Mouse (Mus musculus): ENCODE results near the gene Slc22a15.
A peak's percentile ranks its signal among the peaks of the same experiment; 100 is the strongest.

Slc22a15 gene

DNA sequence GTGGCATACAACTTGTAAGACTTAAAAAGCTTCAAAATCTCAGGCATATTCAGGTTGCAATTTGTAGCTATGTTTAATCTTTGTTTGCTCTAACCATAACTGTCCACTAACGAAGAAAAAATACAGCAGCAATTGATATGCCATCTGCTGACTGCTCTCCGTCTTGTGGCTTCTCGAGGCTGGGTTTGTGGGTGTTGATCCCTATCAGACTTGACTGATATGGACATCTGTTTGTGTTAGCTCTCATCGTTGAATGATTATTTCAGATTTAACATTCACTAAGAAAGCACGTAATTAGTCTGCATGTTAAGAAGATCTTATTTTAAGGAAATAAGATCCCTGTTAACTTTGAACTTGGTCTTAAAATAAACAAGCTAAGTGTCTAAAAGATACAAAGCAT lies 7.7 kb downstream of the Slc22a15 start:
- no peak for DNase-seq (ENCODE audit: low read depth)

DNA sequence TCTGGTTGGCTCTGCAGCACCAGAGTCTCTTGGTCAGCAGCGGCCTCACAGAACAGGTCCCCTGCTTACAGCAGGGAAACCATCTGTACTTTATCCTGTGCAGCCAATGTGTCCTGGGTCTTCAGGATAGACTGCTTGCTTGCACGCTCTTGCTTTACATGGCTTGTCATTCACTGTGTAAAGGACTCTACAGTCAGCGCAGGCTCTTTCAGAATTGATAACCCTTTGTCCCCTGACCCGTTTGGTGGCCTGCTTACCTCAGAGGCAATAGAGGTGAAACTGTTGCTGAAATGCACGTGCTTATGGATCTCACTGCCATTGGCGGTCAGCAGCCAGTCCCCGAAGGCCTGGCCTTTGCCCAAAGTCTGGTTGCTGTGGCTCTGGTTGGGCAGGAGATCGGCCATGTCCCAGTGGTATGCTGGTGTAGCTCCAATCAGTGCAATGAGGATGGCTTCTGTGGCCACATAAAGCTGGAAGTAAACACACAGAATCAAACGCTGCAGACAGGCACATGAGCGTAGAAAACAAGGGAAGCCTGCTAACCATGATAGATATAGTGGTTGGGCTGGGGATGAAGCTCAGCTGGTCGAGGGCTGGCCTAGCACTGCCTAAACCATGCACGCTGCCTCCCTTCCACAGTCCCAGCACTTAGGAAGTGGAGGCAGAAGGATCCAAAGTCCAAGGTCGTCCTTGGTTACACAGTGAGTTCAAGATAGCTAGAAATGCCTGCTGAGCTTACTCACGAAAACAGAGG lies 9.0 kb downstream of the Slc22a15 start:
- DNase-seq (ENCODE audit: low read depth), result no peak

GRCm38 (mm10) chr3:101914266-101914665 lies 10.0 kb downstream of the Slc22a15 start:
- DNase-seq (ENCODE audit: low read depth), result no peak

DNA sequence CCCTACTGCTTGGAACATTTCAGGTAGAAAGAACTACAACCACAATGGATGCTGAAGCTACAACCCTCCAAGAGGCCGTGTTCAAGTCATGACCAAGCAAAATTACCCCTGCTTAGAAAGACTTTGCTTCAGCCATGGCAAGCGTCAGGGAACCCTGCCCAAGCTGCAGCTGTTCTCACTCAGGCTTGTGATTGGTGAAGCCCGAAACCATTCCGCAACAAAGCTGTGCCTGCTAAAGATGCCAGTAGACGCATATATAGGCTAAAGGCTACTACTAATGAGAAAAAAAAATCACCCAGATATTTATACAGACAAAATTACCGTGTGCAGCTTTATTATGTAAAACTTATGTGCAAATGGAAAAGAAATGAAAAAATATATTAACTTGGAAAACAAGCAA lies 12.2 kb downstream of the Slc22a15 start:
- no peak for DNase-seq (ENCODE audit: low read depth)

GRCm38 (mm10) chr3:101907049-101907448 lies 17.2 kb downstream of the Slc22a15 start:
- no peak for DNase-seq (ENCODE audit: low read depth)

GRCm38 (mm10) chr3:101904776-101905175 lies 19.5 kb downstream of the Slc22a15 start:
- DNase-seq (ENCODE audit: low read depth), result no peak

DNA sequence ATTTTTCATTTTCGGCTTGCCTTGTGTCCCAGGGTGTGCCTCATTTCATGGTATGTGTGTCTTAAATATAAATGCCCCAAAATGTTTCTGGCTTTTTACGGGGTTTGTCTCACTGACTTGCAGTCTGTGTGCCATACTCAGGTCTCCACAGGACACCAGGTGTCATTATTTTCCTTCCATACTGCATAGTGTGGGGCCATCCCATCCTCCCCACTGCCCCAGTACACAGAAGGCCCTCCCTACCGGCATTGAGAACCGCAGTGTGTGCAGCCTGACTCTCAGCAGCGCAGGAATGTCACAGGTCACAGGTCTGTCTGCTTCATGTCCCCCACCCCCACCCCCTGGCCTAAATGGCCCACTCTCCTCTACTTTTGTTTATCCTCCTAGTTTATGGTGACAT lies 21.2 kb downstream of the Slc22a15 start:
- no peak for DNase-seq (ENCODE audit: low read depth)

DNA sequence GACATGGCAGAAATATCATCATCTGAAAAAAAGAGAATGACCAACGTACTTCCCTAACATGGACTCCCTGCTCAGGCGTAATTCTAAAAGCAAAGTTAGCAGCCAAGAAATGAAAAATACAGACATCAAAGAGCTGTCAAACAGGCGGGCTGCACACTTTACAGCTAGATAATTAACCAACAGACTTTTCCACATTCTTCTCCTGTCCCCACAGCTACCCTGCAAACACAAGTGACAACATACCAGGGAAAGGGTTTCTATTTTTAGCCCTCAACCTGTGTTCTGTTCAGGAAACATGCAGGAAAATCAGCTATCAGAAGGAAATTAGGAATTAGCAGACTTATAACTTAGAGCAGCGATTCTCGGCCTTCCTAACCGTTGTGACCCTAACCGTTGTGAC lies 21.9 kb downstream of the Slc22a15 start:
- DNase-seq (ENCODE audit: low read depth), result no peak

GRCm38 (mm10) chr3:101897377-101897974 lies 26.8 kb downstream of the Slc22a15 start:
- DNase-seq (ENCODE audit: low read depth), result no peak

DNA sequence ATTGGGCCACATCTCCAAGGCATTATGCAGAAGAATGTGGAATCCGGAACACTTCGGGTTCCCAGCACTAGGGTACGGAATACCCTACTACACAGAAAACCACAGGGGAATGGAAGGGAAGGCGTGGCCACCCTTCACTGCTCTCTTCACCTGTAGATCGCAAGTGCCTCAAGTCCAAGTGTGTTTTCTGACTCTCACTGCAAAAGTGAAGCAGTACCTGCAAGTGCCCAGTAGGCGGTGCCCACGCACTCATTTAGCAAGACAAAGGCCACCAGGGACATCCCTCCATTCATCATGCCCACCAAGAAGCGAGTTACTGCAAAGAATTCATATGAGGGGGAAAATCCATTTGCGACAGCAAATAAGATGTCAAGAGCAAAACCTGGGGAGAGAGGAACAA lies 27.4 kb downstream of the Slc22a15 start:
- peak; percentile 63 for DNase-seq (ENCODE audit: low read depth)

DNA sequence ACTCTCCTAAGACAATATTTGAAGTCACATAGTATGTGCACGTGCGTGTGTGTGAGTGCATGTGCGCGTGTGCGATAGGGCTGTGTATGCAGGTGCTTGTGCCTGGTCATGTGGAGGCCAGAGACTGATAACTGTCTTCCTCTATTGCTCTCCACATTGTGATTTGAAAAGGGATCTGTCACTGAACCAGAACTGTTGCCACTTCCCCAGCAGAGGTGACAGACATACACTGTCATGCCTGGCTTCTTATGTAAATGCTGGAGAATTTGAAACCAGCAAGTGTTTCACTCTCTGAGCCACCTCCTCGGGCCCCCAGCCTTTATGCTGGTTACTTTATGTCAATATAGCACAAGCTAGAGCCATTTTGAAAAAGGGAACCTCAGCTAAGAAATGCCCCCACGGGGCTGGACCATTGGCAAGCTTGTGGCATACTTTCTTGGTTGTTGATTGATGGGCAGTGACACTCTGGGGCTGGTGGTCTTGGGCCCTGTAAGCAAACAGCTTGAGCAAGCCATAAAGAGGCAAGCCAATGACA lies 28.8 kb downstream of the Slc22a15 start:
- no peak for DNase-seq (ENCODE audit: low read depth)

DNA sequence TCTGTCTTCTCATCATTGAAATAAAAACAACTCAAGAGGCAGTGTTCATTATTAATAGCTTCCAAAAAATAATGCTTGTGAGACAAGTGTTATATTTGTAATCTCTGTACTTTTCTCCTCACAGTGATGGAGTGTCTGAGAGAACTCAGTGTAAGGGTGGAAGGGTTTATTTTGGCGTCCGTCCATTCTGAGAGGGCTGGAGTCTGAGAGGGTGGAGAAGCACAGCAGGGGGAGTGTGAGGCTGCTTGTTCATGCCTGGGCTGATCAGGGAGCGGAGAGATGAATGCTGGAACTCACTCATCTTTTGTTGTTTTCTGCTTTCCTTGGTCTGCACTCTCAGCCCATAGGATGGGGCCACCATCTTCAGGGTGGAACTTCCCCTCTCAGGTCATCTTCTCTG lies 38.7 kb downstream of the Slc22a15 start:
- DNase-seq (ENCODE audit: low read depth), result no peak

DNA sequence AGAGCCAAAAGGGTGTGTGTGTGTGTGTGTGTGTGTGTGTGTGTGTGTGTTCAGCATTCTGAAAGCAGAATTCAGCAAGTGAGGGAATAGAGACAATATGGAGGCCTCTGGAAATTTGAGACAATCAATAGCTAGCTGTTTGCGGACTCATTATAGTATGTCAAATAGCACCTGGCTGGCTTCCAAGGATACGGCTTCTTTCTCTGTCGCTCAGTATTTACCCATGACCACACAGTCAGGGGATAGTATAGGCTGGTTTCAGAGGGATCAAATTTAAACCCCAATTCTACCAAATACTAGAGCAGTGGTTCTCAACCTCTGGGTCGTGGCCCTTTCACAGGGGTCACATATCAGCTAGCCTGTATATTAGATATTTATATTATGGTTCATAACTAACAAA lies 39.2 kb downstream of the Slc22a15 start:
- DNase-seq (ENCODE audit: low read depth), result no peak

GRCm38 (mm10) chr3:101883902-101884301 lies 40.4 kb downstream of the Slc22a15 start:
- peak; percentile 6 for DNase-seq (ENCODE audit: low read depth)

GRCm38 (mm10) chr3:101881721-101882120 lies 42.5 kb downstream of the Slc22a15 start:
- DNase-seq (ENCODE audit: low read depth), result no peak

DNA sequence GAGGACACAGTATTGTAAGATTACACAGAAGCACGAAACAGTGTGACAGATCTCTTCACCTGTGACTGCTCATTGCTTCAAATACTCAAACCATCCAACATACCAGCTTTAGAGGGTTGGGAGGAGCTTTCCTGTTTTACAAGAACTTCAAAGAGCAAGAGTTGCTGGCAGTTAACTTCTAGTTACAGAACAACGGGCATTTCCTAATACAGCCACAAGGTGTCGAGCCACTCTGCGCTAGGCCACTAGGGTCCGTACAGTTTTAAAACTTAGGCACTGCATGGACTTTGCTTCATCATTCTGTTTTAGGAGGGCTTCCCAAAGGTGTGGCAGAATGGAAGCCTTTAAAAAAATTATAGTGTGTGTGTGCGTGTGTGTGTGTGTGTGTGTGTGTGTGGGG lies 43.4 kb downstream of the Slc22a15 start:
- no peak for DNase-seq (ENCODE audit: low read depth)

DNA sequence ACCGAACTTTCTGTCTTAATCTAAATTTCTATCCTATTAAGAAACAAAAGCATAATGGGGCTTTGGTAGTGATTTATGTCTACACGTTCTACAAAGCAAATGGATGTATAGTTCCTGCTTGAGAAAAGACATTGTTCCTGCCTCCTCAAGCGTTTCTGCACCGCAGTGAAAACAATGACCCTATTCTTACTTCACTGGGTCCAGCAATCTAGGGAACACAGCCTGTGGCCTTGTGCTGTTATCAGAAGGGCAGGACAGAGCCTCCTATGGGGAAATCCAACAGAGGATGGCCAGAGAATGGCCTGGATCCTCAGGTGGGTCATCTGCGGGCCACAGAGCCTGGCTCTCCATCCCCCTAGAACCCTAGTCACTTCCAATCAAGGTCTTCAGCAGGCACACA lies 46.1 kb downstream of the Slc22a15 start:
- no peak for DNase-seq (ENCODE audit: low read depth)

- DNase-seq (ENCODE audit: low read depth), result no peak
Measured at GRCm38 (mm10) chr3:101876459-101877285, 47.6 kb downstream of the Slc22a15 start.

- no peak for DNase-seq (ENCODE audit: low read depth)
Measured at GRCm38 (mm10) chr3:101875258-101875920, 48.9 kb downstream of the Slc22a15 start.

GRCm38 (mm10) chr3:101873061-101873675 lies 51.1 kb downstream of the Slc22a15 start:
- DNase-seq (ENCODE audit: low read depth), result no peak

GRCm38 (mm10) chr3:101871951-101872350 lies 52.3 kb downstream of the Slc22a15 start:
- DNase-seq (ENCODE audit: low read depth), result no peak

- no peak for DNase-seq (ENCODE audit: low read depth)
Measured at GRCm38 (mm10) chr3:101867001-101867421, 57.2 kb downstream of the Slc22a15 start.

Data from naive thymus-derived CD4-positive, alpha-beta T cell, adult 2 months (primary cell).